Mouse (Mus musculus): ENCODE results near the gene Olfr115.

Gene Olfr115

DNA sequence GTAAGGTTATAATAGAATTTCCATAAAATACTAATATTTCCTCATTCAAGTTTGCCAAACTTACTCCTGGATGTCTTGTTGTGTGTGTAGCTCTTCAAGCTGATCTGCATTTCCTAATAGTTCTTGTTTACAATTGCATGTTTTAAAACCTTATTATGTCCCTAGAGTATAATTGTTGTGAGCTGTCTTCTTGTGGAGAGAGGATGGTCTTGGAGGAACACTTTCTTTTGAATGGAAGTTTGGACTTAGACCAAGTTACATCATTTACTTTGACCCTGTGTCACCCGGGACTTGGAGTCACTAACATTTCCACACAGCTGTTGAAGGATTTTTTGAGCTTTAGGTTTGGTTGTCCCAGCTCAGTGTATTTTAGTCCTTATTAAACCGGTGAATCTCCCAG is at the start of gene Olfr115, which contains the start of gene Olfr116:
Olfr115 (minus strand) TSS at position 101 of the 400 bp plus-strand sequence.
Olfr116 (minus strand) TSS at position 191 of the 400 bp plus-strand sequence.
- no peak for DNase-seq (ENCODE audit: low read depth, low spot score)

DNA sequence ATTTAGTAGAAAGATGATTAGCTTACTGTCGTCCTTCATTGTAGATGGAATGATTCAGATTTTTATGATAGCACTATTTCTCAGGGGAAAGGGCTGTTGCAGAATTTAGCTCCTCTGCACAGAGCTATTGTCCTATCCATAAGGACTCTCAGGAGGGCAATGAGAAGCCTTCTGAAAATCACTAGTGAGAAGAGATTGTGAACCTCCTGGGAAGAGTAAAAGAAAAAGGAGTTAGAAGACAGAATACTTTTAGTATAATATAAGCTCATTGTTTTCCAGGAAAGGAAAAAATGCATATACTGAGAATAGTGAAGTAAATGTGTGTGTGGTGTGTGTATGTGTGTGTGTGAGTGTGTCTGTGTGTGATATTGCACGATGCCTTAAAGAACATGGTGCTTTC is 39.8 kb upstream of the Olfr115 start, which contains the start of gene Olfr118:
Olfr118 (plus strand) TSS at position 301 of the 400 bp plus-strand sequence.
- no peak for DNase-seq (ENCODE audit: low read depth, low spot score)

DNA sequence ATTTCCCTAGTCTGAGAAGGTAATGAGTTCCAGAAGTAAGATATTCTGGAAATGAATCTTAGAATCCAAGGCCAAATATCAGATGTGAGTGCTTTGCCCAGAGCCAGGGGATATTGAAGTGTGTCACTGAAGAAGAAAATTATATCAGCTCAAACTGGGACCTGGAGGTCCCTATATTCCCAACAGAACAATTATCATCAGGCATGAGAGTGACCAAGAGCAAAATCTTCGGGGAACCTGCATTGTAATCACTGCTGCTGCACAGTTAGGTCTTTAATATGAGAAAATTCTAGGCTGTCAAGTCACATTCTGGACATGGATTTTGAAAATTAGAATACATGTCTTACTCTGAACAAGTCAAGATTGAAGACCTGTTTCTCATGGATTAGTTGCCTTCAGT is 36.8 kb upstream of the Olfr115 start, which contains the start of gene Olfr117:
Olfr117 (minus strand) TSS at position 101 of the 400 bp plus-strand sequence.
- no peak for DNase-seq (ENCODE audit: low read depth, low spot score)

DNA sequence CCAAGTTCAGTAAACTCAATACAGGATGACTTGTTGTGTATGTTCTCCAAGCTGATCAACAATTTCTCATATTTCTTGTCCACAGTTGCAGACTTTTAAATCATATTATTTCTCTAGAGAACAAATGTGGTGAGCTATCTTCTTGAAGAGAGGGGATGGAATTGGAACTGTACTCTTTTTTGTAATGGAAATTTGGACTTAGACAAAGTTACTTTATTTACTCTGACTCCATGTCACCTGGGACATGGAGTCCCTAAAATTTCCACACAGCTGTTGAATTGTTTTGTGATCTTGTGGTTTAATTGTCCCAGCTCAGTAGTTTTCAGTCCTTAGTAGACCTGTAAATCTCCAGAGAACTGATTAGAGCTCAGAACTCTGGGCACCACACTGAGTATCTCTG is 34.3 kb downstream of the Olfr115 start, which contains the start of gene Olfr114:
Olfr114 (minus strand) TSS at position 101 of the 400 bp plus-strand sequence.
- no peak for DNase-seq (ENCODE audit: low read depth, low spot score)

DNA sequence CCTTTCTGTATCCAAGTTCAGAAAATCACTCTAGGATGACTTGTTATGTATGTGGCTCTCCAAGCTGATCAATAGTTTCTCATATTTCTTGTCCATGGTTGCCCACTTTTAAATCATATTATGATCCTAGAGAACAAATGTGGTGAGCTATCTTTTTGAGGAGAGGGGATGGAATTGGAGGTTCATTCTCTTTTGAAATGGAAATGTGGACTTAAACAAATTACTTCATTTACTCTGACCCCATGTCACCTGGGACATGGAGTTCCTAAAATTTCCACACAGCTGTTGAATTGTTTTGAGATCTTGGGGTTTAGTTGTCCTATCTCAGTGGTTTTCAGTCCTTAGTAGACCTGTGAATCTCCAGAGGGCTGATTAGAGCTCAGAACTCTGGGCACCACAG is 49.3 kb downstream of the Olfr115 start, which contains the start of gene Olfr113:
Olfr113 (minus strand) TSS at position 101 of the 400 bp plus-strand sequence.
- no peak for DNase-seq (ENCODE audit: low read depth, low spot score)

DNA sequence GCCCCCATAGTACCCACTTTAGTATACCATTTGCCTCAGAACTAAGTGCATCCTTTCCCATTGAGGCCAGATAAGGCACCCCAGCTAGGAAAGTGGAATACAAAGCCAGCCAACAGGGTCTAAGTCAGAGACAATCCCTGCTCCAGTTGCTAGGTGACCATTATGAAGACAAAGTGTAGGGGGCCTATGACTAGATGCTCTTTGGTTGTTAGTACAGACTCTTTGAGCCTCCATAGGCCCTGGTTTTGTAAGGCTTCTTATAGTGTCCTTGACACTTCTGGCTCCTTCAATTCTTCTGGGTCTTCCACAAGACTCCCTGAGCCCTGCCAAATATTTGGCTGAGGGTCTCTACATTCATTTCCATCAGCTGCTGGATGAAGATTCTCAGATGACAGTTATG is 57.6 kb downstream of the Olfr115 start, which contains the start of gene Olfr112:
Olfr112 (minus strand) TSS at position 101 of the 400 bp plus-strand sequence.
- DNase-seq (ENCODE audit: low read depth, low spot score) = no peak

Data from embryo, embryonic 11.5 days (tissue).